Mouse (Mus musculus): ENCODE measurements around the gene Rab23.

Rab23 gene

DNA sequence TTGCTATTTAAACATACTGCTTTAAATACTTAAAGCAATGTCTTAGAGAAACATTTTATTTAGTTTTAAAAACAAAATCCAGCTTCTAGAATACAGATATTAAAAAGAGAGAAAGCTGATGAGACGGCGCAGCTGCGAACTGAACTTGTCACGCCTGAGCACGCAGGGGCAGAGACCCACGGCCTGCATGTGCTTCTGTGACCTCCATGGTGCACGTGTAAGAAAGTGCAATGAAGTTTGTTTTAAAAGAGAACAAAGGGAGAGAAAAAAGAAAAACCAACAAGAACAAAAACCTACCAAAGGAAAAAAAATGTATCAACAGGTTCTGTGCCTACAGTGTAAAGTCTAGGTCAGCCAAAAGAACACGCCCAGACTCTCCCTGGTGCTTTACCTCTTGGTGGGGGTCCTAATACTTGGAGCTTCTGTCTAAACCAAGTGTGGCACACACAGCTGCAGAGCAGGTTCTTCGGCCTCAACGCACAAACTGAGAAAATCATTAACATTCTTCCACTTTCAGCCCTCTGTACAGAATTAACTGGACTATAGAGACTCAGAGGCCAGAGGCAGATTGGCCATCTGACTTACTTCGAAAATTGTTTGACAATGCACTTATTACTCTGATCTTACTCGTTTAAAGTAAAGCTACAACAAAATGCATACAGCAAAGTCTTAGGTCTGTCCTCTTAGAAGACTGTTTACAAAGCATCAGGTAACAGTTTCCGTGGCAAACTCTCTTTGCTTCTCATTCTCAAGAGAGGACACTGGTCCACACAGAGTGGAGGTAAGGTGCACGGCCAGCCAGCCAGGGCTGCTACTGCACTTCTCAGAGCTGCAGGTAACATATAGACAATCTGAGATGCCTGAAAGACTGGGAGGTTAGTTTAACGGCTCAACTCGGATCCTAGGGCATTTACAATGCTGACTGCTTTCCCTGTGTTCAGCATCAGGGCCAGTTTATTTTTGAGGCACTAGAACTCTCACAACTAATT is 47.1 kb downstream of the Rab23 start:
- in situ Hi-C loops (cut with MboI), result no loop called here

DNA sequence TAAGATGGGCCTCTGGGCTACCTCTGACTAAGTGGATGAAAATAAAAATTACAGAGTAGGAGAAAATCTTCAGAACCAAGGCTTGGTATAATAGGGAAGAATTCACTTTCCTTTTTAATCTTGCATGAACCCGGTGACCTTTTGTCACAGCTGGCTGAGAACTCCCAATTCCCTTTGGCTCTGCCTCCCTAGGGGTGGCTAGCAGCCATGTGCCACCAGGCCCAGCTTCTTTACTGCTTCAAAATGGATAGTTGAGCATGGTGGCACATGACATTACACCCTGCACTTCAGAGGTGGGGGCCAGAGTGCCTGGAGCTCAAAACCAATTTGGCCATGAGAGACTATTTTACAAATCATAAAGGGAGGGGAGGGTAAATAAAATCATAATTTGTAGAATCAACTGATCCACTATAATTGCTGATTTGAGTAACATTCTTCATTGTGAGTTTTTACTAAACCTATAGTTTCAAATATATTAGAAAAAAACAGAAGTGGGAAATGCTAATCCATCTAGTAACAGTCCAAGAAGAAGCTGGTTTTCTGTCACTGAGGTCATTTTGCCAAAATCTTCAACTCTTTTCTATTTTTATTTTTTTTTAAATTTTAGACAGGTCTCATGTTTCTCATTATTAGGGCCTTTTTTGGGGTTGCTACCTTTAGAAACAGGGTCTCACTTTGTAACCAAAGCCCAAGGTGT is 48.6 kb downstream of the Rab23 start:
- in situ Hi-C loops (cut with MboI), result no loop called here

DNA sequence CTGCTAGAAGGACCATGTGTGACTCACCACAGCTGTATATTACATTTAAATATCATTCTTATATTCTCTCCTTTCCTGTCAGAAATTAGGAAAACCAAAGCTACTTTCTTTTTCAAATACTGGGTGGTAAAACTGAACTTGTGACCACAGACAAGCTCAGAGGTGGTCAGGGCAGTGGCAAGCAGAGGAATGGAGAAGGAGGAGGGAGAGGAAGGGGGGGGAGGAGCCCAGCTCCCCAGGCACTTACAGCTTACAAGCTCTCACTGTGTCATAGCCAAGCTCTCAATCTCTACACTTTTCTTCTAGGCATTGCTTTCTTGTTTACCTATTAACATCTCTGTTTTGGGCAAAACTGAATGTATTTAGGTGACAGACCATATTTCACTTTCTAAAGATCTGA is 49.1 kb downstream of the Rab23 start:
- in situ Hi-C loops (cut with MboI), result no loop called here

DNA sequence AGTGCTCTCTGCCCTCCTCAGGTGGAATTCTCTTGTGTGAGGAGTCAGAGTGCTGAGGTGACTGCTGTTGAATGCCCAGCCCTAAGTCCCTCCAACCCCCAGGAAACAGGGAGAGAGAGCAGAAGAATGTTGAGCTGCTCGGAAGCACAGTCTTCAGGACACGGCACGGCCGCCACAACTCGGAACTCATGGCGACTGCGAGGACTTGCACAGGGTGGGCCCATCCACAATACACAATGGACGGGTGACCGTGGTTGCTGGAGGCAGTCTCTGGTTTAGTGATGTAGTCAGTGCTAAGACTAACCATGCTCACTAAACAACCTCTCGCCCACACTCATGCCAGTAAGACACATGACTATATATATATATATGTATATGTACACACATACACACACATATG is 51.9 kb downstream of the Rab23 start:
- in situ Hi-C loops (cut with MboI), result no loop called here

DNA sequence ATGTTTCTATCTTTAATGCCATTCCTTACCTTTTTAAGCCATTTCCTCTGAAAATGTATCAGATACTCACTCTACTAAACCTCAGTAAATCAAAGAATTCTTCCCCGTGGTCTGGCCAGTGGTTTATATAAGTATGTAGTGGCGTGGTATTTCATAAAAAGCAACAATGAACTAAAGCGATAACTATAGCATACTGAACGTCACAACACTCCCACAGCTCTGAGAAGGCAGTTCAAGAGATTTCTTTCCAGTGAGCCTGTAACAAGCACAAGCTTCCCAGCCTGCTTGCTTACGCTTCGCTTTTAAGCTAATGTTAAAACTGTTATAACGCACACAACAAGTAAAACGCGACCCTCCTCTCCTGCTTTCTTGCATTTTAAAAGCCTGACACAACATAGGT is 52.4 kb downstream of the Rab23 start:
- in situ Hi-C loops (cut with MboI), result no loop called here

DNA sequence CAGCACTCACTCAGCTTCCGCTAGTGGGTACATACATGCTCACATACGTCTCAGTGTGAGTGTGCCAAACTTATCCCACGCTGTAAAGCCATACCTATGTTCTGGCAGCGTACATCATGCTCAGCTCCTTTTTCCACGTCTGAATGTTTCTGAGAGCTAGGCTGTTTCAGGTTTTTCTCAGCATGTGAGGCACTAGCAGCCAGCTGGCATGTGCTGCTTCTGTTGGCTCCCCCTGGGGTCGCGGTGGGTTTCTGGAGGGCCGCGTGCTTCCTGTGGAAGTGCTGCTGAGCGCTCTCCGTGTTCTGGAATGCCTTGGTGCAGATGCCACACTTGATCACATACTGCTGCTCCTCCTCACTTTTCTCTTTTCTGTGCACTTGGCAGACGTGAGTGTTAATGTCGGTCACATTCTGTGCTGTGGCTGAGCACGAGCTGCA is 56.5 kb downstream of the Rab23 start:
- in situ Hi-C loops (cut with MboI), result no loop called here

DNA sequence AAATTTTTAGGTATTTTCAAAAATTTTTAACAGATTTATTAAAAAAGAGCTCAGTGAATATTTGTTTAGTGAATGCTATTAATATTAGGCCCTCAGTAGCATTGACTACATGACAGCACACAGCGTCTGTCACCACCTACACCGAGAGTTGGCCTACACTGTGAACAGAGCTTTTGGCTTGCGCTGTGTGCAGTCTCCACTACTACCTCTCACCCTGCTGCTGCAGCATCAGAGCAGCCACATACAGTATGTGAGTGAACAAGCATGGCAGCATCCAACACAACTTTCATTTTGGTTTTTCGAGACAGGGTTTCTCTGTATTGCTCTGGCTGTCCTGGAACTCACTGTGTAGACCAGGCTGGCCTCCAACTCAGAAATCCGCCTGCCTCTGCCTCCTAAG is 64.9 kb downstream of the Rab23 start:
- in situ Hi-C loops (cut with MboI), result no loop called here

DNA sequence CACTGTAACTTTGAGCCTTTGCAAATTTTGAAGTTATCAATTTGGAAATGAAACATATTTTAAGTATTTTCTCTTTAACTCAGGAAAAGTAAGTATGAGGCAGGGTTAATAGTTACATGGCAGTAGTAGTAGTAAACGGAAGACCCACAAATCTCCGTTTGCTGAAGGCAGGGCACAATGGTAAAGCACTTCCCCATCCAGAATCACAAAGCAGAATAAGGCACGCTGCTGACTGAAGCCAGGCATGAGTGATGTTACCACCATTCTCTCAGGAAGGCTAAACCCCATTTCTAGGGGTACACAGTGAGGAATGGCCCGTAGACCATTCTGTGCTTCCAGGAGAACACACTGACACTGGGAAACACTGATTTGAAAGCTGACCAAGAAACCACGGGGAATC is 68.4 kb downstream of the Rab23 start:
- in situ Hi-C loops (cut with MboI), result no loop called here

DNA sequence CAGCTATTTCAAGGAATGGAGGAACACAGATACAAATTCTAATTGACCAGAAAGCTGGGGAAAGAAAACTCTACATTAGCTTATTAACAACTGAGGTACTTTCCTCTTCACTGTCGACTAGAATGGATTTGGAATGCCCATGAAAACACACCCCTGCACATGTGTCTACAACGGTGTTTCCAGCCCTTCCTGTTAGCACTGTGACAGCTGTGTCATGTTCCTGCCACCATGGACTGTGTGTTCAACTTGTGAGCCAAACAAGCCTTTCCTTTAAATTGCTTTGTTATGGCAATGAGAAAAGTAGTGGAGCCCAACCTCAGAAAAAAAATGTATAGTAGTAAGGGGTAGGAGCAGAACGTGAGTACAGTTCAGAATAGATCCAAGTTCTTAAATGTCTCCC is 68.8 kb downstream of the Rab23 start:
- in situ Hi-C loops (cut with MboI), result no loop called here

Measured in mature B cell (primary cell).